Mouse (Mus musculus): Measurements from ENCODE around the gene Hpcal4.

Hpcal4 gene

GRCm38 (mm10) chr4:123237386-123238266, 54.6 kb downstream of the Hpcal4 start:
- no peak for DNase-seq (ENCODE audit: low spot score)

- DNase-seq (ENCODE audit: low spot score), result peak; percentile 73
Measured at GRCm38 (mm10) chr4:123239361-123240203, 56.6 kb downstream of the Hpcal4 start.
